Mouse (Mus musculus): Measurements from ENCODE around the gene Tmem205. TPM values are rescaled to one million over a fixed set of nuclear protein-coding genes. Genes with fewer than 3 reads are reported as not detected.

Gene Tmem205
- total and polyA plus RNA-seq, 2 experiments from 2014 or later = 42.0 to 52.8 TPM

DNA sequence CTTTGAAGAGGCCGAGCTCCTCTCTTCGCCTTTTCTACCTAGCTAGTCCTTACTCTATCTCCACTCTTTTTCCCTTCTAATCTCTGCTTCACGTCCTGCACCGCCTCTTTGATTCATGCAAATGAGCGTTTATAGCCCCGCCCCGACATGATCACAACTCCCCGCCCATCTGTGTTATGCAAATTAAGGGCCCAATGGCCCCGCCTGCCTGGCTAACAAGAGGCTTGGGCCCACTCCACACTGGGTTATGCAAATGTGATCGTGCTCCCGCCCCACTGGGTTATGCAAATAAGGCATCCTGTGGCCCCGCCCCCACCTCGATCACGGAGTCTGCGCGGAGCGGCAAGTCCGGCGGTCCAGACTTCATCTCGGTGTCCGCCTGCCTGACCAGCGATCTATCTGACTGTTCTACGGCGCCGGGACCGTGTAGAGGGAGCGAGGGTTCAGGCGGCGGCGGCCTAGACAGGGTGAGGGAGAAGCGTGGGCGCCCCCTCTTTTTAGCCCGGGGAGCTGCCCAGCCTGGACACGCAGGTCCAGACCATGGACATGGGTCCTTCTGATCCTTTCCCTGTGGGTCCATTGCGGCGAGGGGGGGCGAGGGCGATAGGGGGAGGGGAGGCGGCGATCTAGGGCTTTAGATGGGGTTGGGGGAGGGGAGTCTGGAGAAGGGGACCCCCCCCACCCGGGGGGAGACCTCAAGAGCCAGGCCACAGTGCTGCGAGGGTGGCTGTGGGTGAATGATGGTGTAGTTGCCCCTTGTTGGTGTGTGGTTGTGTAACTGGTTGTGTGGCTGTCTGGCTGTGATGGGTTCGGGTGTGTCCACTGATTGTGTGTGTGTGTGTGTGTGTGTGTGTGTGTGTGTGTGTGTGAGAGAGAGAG lies 9.6 kb upstream of the Tmem205 start, which contains the start of gene Plppr2:
TSS of gene Plppr2 (plus strand) at position 342 of the 879 bp plus-strand sequence.
- Histone ChIP-seq H3K4me1 (ENCODE audit: insufficient read depth) (peaks cover 11% of the 10 kb centered on the region; the same call in 1 of the 2 replicates), H3K9me3 (ENCODE audit: low read length) (no peaks in the 10 kb centered on the region), H3K4me3 (ENCODE audit: low read depth, low read length) (peak within 1 kb of the TSS; percentile 82), H3K27me3 (ENCODE audit: insufficient read depth, low read length) (no peaks in the 10 kb centered on the region), H3K27ac (ENCODE audit: low read depth, low read length) (peak within 1 kb of the TSS; percentile 89), H3K9ac (peak within 1 kb of the TSS; percentile 87), H3K4me2 (ENCODE audit: low read depth) (peak within 1 kb of the TSS; percentile 69), H3K36me3 (ENCODE audit: insufficient read depth) (peaks cover 18% of the 10 kb centered on the region)
- ATAC-seq (peak; percentile 95), DNase-seq (peak; percentile 98)
- peak; percentile 26; the same call in 1 of the 2 replicates for TF ChIP-seq CTCF (IDR thresholded peaks at IDR 0.05; ENCODE audit: low read depth)
- WGBS = 4% methylated on average over 42 of the region's 43 CpGs

DNA sequence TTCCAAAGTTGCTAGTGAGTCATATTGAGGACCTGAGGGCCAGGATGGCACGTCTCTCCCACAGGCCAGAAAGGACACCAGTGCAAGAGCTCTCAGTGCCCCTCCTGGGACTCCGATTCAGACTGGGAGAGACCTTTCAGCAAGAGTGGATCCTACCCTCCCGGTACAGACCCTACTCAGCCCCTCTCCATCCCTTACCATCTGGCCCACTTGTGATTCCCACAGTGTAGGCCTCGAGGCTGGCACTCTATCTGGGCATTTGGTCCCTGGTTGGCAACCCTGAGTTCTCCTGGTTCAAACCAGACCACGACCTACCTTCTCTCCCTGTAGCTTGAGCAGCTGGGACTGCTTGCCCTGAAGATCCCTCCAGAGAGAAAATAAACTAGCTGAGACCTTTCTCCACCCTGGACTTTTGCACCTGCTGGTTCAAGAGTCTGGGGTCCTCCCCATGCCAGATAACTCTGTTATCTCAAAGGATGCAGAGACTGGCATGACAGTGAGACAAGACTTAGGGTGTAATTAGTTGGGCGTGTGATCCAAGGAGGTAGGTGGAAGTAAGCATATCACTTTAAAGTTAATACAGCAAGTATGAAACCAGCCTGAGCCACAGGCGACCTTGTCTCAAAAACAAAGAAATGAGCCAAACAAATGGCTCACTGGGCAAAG lies 8.2 kb upstream of the Tmem205 start:
- Histone ChIP-seq H3K27ac (ENCODE audit: low read depth, low read length) (no peak overlapping the region), H3K9ac (no peak overlapping the region)
- WGBS = 85% methylated on average over 7 of the region's 7 CpGs

DNA sequence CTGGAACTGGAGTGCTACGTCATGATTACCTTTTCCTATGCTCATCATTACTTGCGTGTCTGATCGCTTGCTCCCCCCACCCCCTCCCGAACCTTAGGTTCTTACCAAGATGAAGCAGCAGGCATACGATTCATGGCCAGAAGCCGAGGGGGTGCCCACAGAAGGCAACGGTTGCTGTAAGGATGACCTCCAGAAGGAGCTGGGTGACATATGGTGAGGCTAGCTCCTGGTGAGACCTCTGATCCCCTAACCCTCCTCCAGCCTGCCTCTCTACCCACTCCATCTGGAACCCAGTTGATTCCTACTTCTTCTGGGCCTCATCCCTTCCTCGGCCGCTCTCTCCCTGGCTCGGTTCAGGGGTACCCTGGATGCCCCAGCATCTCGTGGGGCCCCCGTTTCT lies 6.7 kb upstream of the Tmem205 start:
- Histone ChIP-seq H3K27me3 (ENCODE audit: insufficient read depth, low read length) (no peaks in the 10 kb centered on the region), H3K9ac (no peak overlapping the region), H3K4me3 (ENCODE audit: low read depth, low read length) (no peak overlapping the region), H3K4me2 (ENCODE audit: low read depth) (no peak overlapping the region), H3K9me3 (ENCODE audit: low read length) (no peaks in the 10 kb centered on the region), H3K4me1 (ENCODE audit: insufficient read depth) (peaks cover 11% of the 10 kb centered on the region; the same call in 1 of the 2 replicates), H3K27ac (ENCODE audit: low read depth, low read length) (no peak overlapping the region), H3K36me3 (ENCODE audit: insufficient read depth) (peaks cover under 1% of the 10 kb centered on the region; the same call in 1 of the 2 replicates)
- no peak for TF ChIP-seq CTCF (IDR thresholded peaks at IDR 0.05; ENCODE audit: low read depth)
- DNase-seq = no peak
- 91% methylated on average over 12 of the region's 12 CpGs for WGBS
- ATAC-seq = no peak

More for the DNA sequence above, 8.2 kb upstream of the Tmem205 start:
- Histone ChIP-seq H3K36me3 (ENCODE audit: insufficient read depth) (peaks cover 8% of the 10 kb centered on the region), H3K9me3 (ENCODE audit: low read length) (no peaks in the 10 kb centered on the region), H3K4me2 (ENCODE audit: low read depth) (peak overlapping the region; percentile 69), H3K4me3 (ENCODE audit: low read depth, low read length) (no peak overlapping the region), H3K4me1 (ENCODE audit: insufficient read depth) (peaks cover 11% of the 10 kb centered on the region; the same call in 1 of the 2 replicates), H3K27me3 (ENCODE audit: insufficient read depth, low read length) (no peaks in the 10 kb centered on the region)
- ATAC-seq (no peak), DNase-seq (no peak)
- TF ChIP-seq CTCF (IDR thresholded peaks at IDR 0.05; ENCODE audit: low read depth) = no peak

- no peak for TF ChIP-seq CTCF (IDR thresholded peaks at IDR 0.05; ENCODE audit: low read depth)
- no peak for ATAC-seq
- DNase-seq = no peak
- WGBS = 56% methylated on average over 12 of the region's 12 CpGs
- Histone ChIP-seq H3K4me2 (ENCODE audit: low read depth) (no peak overlapping the region), H3K9ac (no peak overlapping the region), H3K4me3 (ENCODE audit: low read depth, low read length) (no peak overlapping the region), H3K36me3 (ENCODE audit: insufficient read depth) (no peaks in the 10 kb centered on the region), H3K27me3 (ENCODE audit: insufficient read depth, low read length) (no peaks in the 10 kb centered on the region), H3K27ac (ENCODE audit: low read depth, low read length) (no peak overlapping the region), H3K4me1 (ENCODE audit: insufficient read depth) (peaks cover 5% of the 10 kb centered on the region; the same call in 1 of the 2 replicates), H3K9me3 (ENCODE audit: low read length) (no peaks in the 10 kb centered on the region)
These were observed 5.2 kb upstream of the Tmem205 start for GRCm38 (mm10) chr9:21932445-21933137.

GRCm38 (mm10) chr9:21932006-21932405 lies 4.7 kb upstream of the Tmem205 start:
- H3K4me3 ChIP-seq (ENCODE audit: low read depth, low read length) = no peak overlapping the region
- no peak overlapping the region for H3K4me2 ChIP-seq (ENCODE audit: low read depth)
- WGBS = 57% methylated on average over 2 of the region's 2 CpGs
- H3K9me3 ChIP-seq (ENCODE audit: low read length) = no peaks in the 10 kb centered on the region
- H3K27me3 ChIP-seq (ENCODE audit: insufficient read depth, low read length) = no peaks in the 10 kb centered on the region
- H3K9ac ChIP-seq = no peak overlapping the region
- H3K36me3 ChIP-seq (ENCODE audit: insufficient read depth) = no peaks in the 10 kb centered on the region
- H3K27ac ChIP-seq (ENCODE audit: low read depth, low read length) = no peak overlapping the region
- no peak for ATAC-seq
- no peak for TF ChIP-seq CTCF (IDR thresholded peaks at IDR 0.05; ENCODE audit: low read depth)
- peaks cover 5% of the 10 kb centered on the region; the same call in 1 of the 2 replicates for H3K4me1 ChIP-seq (ENCODE audit: insufficient read depth)
- DNase-seq = no peak

DNA sequence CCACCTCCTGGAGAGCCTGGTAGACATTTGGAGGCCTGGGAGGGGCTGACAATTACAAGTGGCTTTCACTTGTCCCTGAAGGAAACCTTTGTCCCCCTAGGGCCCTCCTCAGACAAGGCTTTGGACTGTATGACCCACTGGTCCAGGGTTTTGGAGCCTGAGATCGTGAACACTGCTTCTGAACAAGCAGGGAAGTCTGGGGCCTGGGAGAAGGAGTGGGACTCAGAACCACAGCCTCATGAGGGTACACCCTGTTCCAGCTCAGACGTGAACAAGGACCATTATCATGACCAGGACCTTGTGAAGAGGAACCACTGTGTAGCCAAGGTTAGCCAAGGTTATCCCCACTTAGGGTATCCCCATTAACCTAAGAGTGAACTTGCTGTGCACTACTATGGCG lies 1.9 kb upstream of the Tmem205 start:
- H3K27me3 ChIP-seq (ENCODE audit: insufficient read depth, low read length) = no peaks in the 10 kb centered on the region
- peaks cover 10% of the 10 kb centered on the region; the same call in 1 of the 2 replicates for H3K4me1 ChIP-seq (ENCODE audit: insufficient read depth)
- H3K4me2 ChIP-seq (ENCODE audit: low read depth) = no peak overlapping the region
- H3K9me3 ChIP-seq (ENCODE audit: low read length) = no peaks in the 10 kb centered on the region
- no peak overlapping the region for H3K4me3 ChIP-seq (ENCODE audit: low read depth, low read length)
- WGBS = 84% methylated on average over 3 of the region's 3 CpGs
- no peak for ATAC-seq
- H3K36me3 ChIP-seq (ENCODE audit: insufficient read depth) = 0 out of 2 replicates have a peak, but pooled peaks cover 3% of the 10 kb centered on the region
- no peak overlapping the region for H3K27ac ChIP-seq (ENCODE audit: low read depth, low read length)
- DNase-seq = no peak
- H3K9ac ChIP-seq = no peak overlapping the region
- TF ChIP-seq CTCF (IDR thresholded peaks at IDR 0.05; ENCODE audit: low read depth) = no peak
